Comparison of ENCODE assay signal across 9 mouse cellular contexts in the genomic region with DNA sequence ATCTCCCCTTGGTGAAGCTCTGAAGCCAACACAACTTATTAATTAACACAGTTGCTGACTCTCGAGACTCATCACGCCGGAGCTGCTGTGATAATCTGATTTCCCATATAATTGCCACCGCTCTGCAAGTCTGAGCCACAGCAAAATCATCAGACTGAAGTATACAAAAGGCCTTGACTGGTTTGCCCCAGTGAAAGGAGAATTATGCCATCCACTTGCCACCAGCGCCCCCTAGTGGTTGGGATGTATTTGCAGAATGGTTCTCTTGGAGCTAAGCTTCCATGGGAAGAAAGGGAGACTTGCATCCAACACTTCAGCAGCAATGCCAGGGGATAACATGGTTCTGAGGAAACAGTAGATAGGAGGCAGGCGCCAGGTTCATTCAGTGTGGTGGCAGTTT.
DNase-seq lines count a peak whose midpoint lies in the region; ATAC-seq lines count a peak whose summit lies in the region.
"Had no signal": no experiment of that assay in that cellular context is flagged by ENCODE, and none has a peak within 500 bp of the region (broad histone marks: within the 10 kb centered on the region; RNA-seq: fewer than 3 reads in every experiment).

No protein-coding gene starts in this region.

- no peaks in the 10 kb centered on the region for H3K36me3 ChIP-seq in embryonic facial prominence, embryonic 11.5 days (replicated peaks; ENCODE audit: control insufficient read depth, insufficient read depth, low read depth, low read length)
- H3K36me3 ChIP-seq: heart, embryonic 15.5 days had no signal

- H3K27ac ChIP-seq in embryonic facial prominence, embryonic 11.5 days (replicated peaks; ENCODE audit: low read depth, low read length): no peak overlapping the region
- H3K27ac ChIP-seq: heart, embryonic 15.5 days had no signal

- no peak for ATAC-seq in embryonic facial prominence, embryonic 11.5 days (replicated peaks; ENCODE audit: insufficient number of reproducible peaks, low FRiP score, low TSS enrichment, low read depth)

- no peaks in the 10 kb centered on the region for H3K9me3 ChIP-seq in embryonic facial prominence, embryonic 11.5 days (replicated peaks; ENCODE audit: control insufficient read depth, low read length)
- H3K9me3 ChIP-seq: heart, embryonic 15.5 days had no signal

- peak; percentile 52 to 65 for DNase-seq in CD8-positive naive resting alpha-beta T cell, adult 2 months (ENCODE audit: low read depth in 2 of 2, low spot score in 2 of 2)
- peak; percentile 93 to 94 for DNase-seq in adrenal gland, postnatal 36 days
- DNase-seq in embryonic facial prominence, embryonic 11.5 days (ENCODE audit: low spot score): peak; percentile 93
- peak; percentile 79 for DNase-seq in heart, adult 8-10 months (ENCODE audit: low spot score)
- peak; percentile 64 for DNase-seq in large intestine, adult 2 months (ENCODE audit: low read depth, low spot score)
- DNase-seq in lung, postnatal 10 days: peak; percentile 90
- peak; percentile 78 for DNase-seq in retina, adult 2 months (ENCODE audit: low read depth, low spot score)
- DNase-seq in thymus, postnatal 36 days: peak; percentile 51 to 65

- no peak overlapping the region for H3K4me3 ChIP-seq in embryonic facial prominence, embryonic 11.5 days (ENCODE audit: low read depth, low read length)
- H3K4me3 ChIP-seq: heart, embryonic 15.5 days had no signal

- no peak overlapping the region for H3K9ac ChIP-seq in embryonic facial prominence, embryonic 11.5 days (replicated peaks; ENCODE audit: low read length)
- H3K9ac ChIP-seq: heart, embryonic 15.5 days had no signal

- no peaks in the 10 kb centered on the region for H3K4me1 ChIP-seq in embryonic facial prominence, embryonic 11.5 days (ENCODE audit: control insufficient read depth, insufficient read depth, low read length)
- H3K4me1 ChIP-seq: heart, embryonic 15.5 days had no signal

- H3K27me3 ChIP-seq in embryonic facial prominence, embryonic 11.5 days (ENCODE audit: control insufficient read depth, insufficient read depth, low read length): no peaks in the 10 kb centered on the region

- H3K4me2 ChIP-seq in embryonic facial prominence, embryonic 11.5 days (ENCODE audit: low read depth, low read length): no peak overlapping the region
- H3K4me2 ChIP-seq: heart, embryonic 15.5 days had no signal

- 32% methylated on average over 6 of the region's 6 CpGs for WGBS in embryonic facial prominence, embryonic 11.5 days
- WGBS in large intestine, adult 2 months: 20% methylated on average over 6 of the region's 6 CpGs
